Mouse (Mus musculus) embryo, embryonic 10.5 days (tissue): ENCODE data around the gene Tma7.

Experiments
- DNase-seq: peaks from one replicate; pipeline ENCODE4 v3.0.0-alpha.2; 2015; ENCODE audit warnings: low spot score

Gene Tma7

GRCm38 (mm10) chr9:109082124-109082800, at the start of gene Tma7, which contains the start of gene Ccdc51:
TSS of gene Tma7 (minus strand) at chr9:109082587.
TSS of gene Ccdc51 (plus strand) at chr9:109082493.
- peak; percentile 95 for DNase-seq

- DNase-seq: no peak
Measured at GRCm38 (mm10) chr9:109130076-109130475, 47.7 kb upstream of the Tma7 start.

- peak; percentile 53 for DNase-seq
Measured at GRCm38 (mm10) chr9:109128211-109128610, 45.8 kb upstream of the Tma7 start.

GRCm38 (mm10) chr9:109127076-109127475, 44.7 kb upstream of the Tma7 start:
- DNase-seq: no peak

- DNase-seq: no peak
Measured at GRCm38 (mm10) chr9:109125481-109125880, 43.1 kb upstream of the Tma7 start.

- DNase-seq: no peak
Measured at GRCm38 (mm10) chr9:109125043-109125442, 42.7 kb upstream of the Tma7 start.

GRCm38 (mm10) chr9:109124164-109124563, 41.8 kb upstream of the Tma7 start:
- DNase-seq: no peak

- DNase-seq: no peak
Measured at GRCm38 (mm10) chr9:109123266-109123665, 40.9 kb upstream of the Tma7 start.

GRCm38 (mm10) chr9:109122553-109123085, 40.2 kb upstream of the Tma7 start:
- DNase-seq: peak; percentile 76

GRCm38 (mm10) chr9:109120956-109121355, 38.6 kb upstream of the Tma7 start:
- no peak for DNase-seq

- no peak for DNase-seq
Measured at GRCm38 (mm10) chr9:109119571-109119970, 37.2 kb upstream of the Tma7 start.

- no peak for DNase-seq
Measured at GRCm38 (mm10) chr9:109118106-109118505, 35.7 kb upstream of the Tma7 start.

- DNase-seq: no peak
Measured at GRCm38 (mm10) chr9:109116205-109116604, 33.8 kb upstream of the Tma7 start.

GRCm38 (mm10) chr9:109114871-109115270, 32.5 kb upstream of the Tma7 start:
- no peak for DNase-seq

GRCm38 (mm10) chr9:109114276-109114675, 31.9 kb upstream of the Tma7 start:
- no peak for DNase-seq

- no peak for DNase-seq
Measured at GRCm38 (mm10) chr9:109113331-109113730, 30.9 kb upstream of the Tma7 start.

GRCm38 (mm10) chr9:109111591-109111990, 29.2 kb upstream of the Tma7 start:
- no peak for DNase-seq

- no peak for DNase-seq
Measured at GRCm38 (mm10) chr9:109111101-109111500, 28.7 kb upstream of the Tma7 start.

- no peak for DNase-seq
Measured at GRCm38 (mm10) chr9:109110240-109110639, 27.9 kb upstream of the Tma7 start.

- DNase-seq: no peak
Measured at GRCm38 (mm10) chr9:109107341-109107740, 25.0 kb upstream of the Tma7 start.

GRCm38 (mm10) chr9:109105648-109106047, 23.3 kb upstream of the Tma7 start:
- DNase-seq: no peak

GRCm38 (mm10) chr9:109105011-109105410, 22.6 kb upstream of the Tma7 start:
- no peak for DNase-seq

- DNase-seq: no peak
Measured at GRCm38 (mm10) chr9:109104083-109104482, 21.7 kb upstream of the Tma7 start.

- DNase-seq: no peak
Measured at GRCm38 (mm10) chr9:109103250-109103649, 20.9 kb upstream of the Tma7 start.
